Mouse (Mus musculus) midbrain, embryonic 11.5 days (tissue): ENCODE data around the gene Lmo4. TPM values are rescaled to one million over a fixed set of nuclear protein-coding genes. Genes with fewer than 3 reads are reported as not detected.

Source experiments
- ATAC-seq: fragments of 200-750 bp; cut with Nextera tagmentation; 2 replicates; pipeline ENCODE4 v1.8.0; 2017; ENCODE audit warnings: moderate TSS enrichment, moderate library complexity; ENCODE audit not compliant: low FRiP score
- DNase-seq: peaks from one replicate; pipeline ENCODE4 v3.0.0; 2015; ENCODE audit warnings: low spot score; ENCODE audit errors: missing footprints
- H3K27ac ChIP-seq: fragments of 300-500 bp; sonication (generic); 2 replicates; pipeline ENCODE4 v1.5.1; 2014; ENCODE audit warnings: low read depth, low read length
- H3K27me3 ChIP-seq: fragments of 300-500 bp; sonication (generic); 2 replicates; pipeline ENCODE4 v1.6.1; 2014; ENCODE audit warnings: mild to moderate bottlenecking, low read length, moderate library complexity, mixed read lengths; ENCODE audit not compliant: control insufficient read depth, insufficient read depth
- H3K36me3 ChIP-seq: fragments of 300-500 bp; sonication (generic); 2 replicates; pipeline ENCODE4 v1.6.1; 2014; ENCODE audit warnings: mild to moderate bottlenecking, low read length, moderate library complexity, mixed read lengths; ENCODE audit not compliant: control insufficient read depth, insufficient read depth
- H3K4me1 ChIP-seq: fragments of 300-500 bp; sonication (generic); 2 replicates; pipeline ENCODE4 v1.6.1; 2014; ENCODE audit warnings: low read length; ENCODE audit not compliant: control insufficient read depth, insufficient read depth
- H3K4me2 ChIP-seq: fragments of 300-500 bp; sonication (generic); 2 replicates; pipeline ENCODE4 v1.6.1; 2014; ENCODE audit warnings: mild to moderate bottlenecking, moderate library complexity
- H3K4me3 ChIP-seq: fragments of 300-500 bp; sonication (generic); 2 replicates; pipeline ENCODE4 v1.5.1; 2014; ENCODE audit warnings: low read depth, low read length
- H3K9ac ChIP-seq: fragments of 300-500 bp; sonication (generic); 2 replicates; pipeline ENCODE4 v1.6.1; 2014; ENCODE audit warnings: low read length
- H3K9me3 ChIP-seq: fragments of 300-500 bp; sonication (generic); 2 replicates; pipeline ENCODE4 v1.6.1; 2016; ENCODE audit warnings: low read length; ENCODE audit not compliant: control insufficient read depth
- WGBS: fragments of 180-500 bp; shearing (Covaris S2); extraction: QIAGEN DNeasy Blood & Tissue Kit; methylation state at CpG from one replicate; pipeline ENCODE4 v1.1.7; 2014; 5-methylcytosine and 5-hydroxymethylcytosine counted together
- polyA plus RNA-seq: library from polyadenylated mRNA; unstranded; fragments of >200 nt; fragmentation: Nextera tagmentation; extraction: Ambion mirVana; gene quantifications from 2 replicates; pipeline ENCODE4 v1.2.1, GENCODE M21; 2014

The Lmo4 gene
- polyA plus RNA-seq, 1 experiment from 2014 or later: 41.5 TPM

DNA sequence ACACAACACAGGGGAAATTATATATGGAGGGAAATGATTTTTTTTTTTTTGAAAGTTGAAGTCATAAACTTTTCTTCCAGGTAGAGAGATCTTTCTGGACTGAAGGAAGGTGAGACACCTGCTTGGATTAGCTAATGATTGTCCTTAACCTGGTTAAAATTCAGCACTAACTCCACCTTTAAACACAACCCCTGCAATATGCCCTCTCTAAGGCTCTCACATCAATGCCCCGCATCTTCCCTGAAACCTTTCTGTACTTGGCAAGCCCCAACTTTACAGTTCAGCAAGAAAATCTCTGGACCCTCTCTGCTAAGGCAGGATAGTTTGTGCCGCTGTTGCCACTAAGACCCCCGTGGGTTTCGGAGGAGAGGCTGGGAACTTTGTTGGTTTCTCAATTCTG, 20.1 kb downstream of the Lmo4 start:
- H3K9me3 ChIP-seq: no peaks in the 10 kb centered on the region
- peaks cover 4% of the 10 kb centered on the region; the same call in 1 of the 2 replicates for H3K36me3 ChIP-seq
- no peaks in the 10 kb centered on the region for H3K4me1 ChIP-seq
- no peak overlapping the region for H3K27ac ChIP-seq
- ATAC-seq (no peak), DNase-seq (no peak)
- WGBS: 90% methylated on average over 4 of the region's 4 CpGs
- H3K27me3 ChIP-seq: no peaks in the 10 kb centered on the region
- no peak overlapping the region for H3K4me2 ChIP-seq
- H3K4me3 ChIP-seq: no peak overlapping the region
- no peak overlapping the region for H3K9ac ChIP-seq

DNA sequence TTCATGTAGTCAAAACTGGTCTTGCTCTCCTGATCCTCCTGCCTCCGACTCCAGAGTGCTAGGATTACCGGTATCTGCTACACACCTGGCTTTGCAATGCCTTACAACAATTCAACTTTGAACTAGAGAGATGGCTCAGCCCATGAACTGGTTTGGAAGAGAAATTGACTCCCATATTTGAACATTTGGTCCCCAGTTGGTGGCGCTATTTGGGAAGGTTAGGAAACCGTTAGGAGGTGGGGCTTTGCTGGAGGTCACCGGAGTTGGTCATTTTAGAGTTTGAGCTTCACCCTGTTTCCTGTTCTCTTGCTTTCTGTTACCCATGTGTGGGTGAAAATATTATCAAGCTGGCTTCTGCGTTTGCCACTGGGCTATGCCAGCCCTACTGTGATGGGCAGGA, 22.8 kb downstream of the Lmo4 start:
- 79% methylated on average over 6 of the region's 6 CpGs for WGBS
- Histone ChIP-seq H3K4me3 (no peak overlapping the region), H3K36me3 (no peaks in the 10 kb centered on the region), H3K27me3 (no peaks in the 10 kb centered on the region), H3K9ac (no peak overlapping the region), H3K27ac (no peak overlapping the region), H3K4me1 (no peaks in the 10 kb centered on the region), H3K9me3 (no peaks in the 10 kb centered on the region), H3K4me2 (no peak overlapping the region)
- DNase-seq (no peak), ATAC-seq (no peak)

DNA sequence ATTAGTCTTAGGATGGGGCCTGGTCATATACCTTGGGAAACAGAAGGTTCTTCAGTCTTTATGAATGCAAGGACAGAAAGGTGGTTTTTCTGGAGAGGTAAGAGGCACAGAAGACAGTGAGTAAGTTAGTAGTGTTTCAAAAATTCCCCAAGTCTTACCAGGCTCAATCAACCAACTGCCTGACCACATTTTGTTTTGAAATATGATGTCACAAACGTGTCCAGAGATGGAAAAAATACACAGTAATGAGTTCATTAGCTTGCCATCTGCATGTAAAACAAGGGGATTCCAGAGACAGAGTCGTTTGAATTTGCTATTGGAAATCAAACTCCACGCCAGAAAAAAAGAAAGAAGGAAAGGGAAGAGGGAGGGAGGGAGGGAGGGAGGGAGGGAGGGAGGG, 26.1 kb downstream of the Lmo4 start:
- H3K9ac ChIP-seq: no peak overlapping the region
- no peak overlapping the region for H3K4me3 ChIP-seq
- no peak overlapping the region for H3K27ac ChIP-seq
- no peaks in the 10 kb centered on the region for H3K4me1 ChIP-seq
- ATAC-seq (no peak), DNase-seq (no peak)
- no peaks in the 10 kb centered on the region for H3K9me3 ChIP-seq
- H3K4me2 ChIP-seq: no peak overlapping the region
- 58% methylated on average over 3 of the region's 3 CpGs for WGBS
- no peaks in the 10 kb centered on the region for H3K27me3 ChIP-seq
- H3K36me3 ChIP-seq: no peaks in the 10 kb centered on the region

GRCm38 (mm10) chr3:144173866-144174588, 31.0 kb downstream of the Lmo4 start:
- WGBS: 86% methylated on average over 7 of the region's 7 CpGs

DNA sequence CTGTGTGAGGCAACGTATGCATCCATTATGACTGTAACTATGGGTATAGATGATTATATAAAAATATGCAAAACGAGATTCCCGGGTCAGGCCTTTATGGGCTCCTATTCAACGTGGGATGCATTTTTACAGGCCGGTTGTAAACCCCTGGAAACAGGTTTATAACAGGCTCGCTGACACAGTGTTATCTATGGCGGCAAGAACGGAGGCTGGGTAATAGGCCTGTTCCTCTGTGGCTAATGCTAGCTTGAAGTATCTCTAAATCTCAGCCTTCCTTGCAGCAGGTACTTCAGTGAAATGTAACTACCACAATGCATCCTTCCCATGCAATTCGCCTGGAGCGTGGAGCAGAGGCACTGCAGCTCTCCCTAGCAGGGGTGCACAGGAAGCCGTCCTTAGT, 31.9 kb downstream of the Lmo4 start:
- no peaks in the 10 kb centered on the region for H3K9me3 ChIP-seq
- no peaks in the 10 kb centered on the region for H3K36me3 ChIP-seq
- H3K9ac ChIP-seq: no peak overlapping the region
- H3K27ac ChIP-seq: no peak overlapping the region
- ATAC-seq (no peak), DNase-seq (no peak)
- H3K4me1 ChIP-seq: no peaks in the 10 kb centered on the region
- no peaks in the 10 kb centered on the region for H3K27me3 ChIP-seq
- H3K4me2 ChIP-seq: no peak overlapping the region
- H3K4me3 ChIP-seq: no peak overlapping the region
- WGBS: 92% methylated on average over 11 of the region's 11 CpGs

More at GRCm38 (mm10) chr3:144173866-144174588, 31.0 kb downstream of the Lmo4 start:
- no peak overlapping the region for H3K4me2 ChIP-seq
- DNase-seq: peak; percentile 23
- H3K9me3 ChIP-seq: no peaks in the 10 kb centered on the region
- no peaks in the 10 kb centered on the region for H3K4me1 ChIP-seq
- H3K9ac ChIP-seq: no peak overlapping the region
- H3K27me3 ChIP-seq: no peaks in the 10 kb centered on the region
- H3K27ac ChIP-seq: no peak overlapping the region
- no peaks in the 10 kb centered on the region for H3K36me3 ChIP-seq
- no peak for ATAC-seq
- no peak overlapping the region for H3K4me3 ChIP-seq

GRCm38 (mm10) chr3:144171749-144172148, 33.3 kb downstream of the Lmo4 start:
- Histone ChIP-seq H3K36me3 (no peaks in the 10 kb centered on the region), H3K9ac (no peak overlapping the region), H3K27ac (no peak overlapping the region), H3K4me2 (no peak overlapping the region), H3K4me3 (no peak overlapping the region), H3K4me1 (no peaks in the 10 kb centered on the region), H3K27me3 (no peaks in the 10 kb centered on the region), H3K9me3 (no peaks in the 10 kb centered on the region)
- DNase-seq (peak; percentile 49), ATAC-seq (no peak)
- 80% methylated on average over 2 of the region's 2 CpGs for WGBS

DNA sequence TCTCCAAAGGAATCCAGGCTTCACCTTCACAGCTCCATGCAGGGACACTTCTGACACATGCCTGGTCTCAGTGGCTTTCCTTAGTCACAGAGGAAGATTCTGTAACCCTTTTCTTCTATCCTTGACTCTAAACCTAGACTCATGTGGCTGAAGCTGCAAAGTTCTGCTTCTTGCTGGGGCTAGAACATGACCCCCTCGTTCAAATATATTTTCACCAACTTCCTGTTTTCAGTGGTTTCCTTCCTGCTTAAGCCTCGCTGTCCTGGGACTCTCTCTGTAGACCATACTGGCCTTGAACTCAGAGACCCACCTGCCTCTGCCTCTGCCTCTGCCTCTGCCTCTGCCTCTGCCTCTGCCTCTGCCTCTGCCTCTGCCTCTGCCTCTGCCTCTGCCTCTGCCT, 34.5 kb downstream of the Lmo4 start:
- H3K4me3 ChIP-seq: no peak overlapping the region
- H3K36me3 ChIP-seq: no peaks in the 10 kb centered on the region
- no peaks in the 10 kb centered on the region for H3K27me3 ChIP-seq
- ATAC-seq (no peak), DNase-seq (no peak)
- no peak overlapping the region for H3K27ac ChIP-seq
- H3K4me1 ChIP-seq: no peaks in the 10 kb centered on the region
- WGBS: 88% methylated on average over 2 of the region's 2 CpGs
- H3K9me3 ChIP-seq: no peaks in the 10 kb centered on the region
- no peak overlapping the region for H3K4me2 ChIP-seq
- H3K9ac ChIP-seq: no peak overlapping the region

DNA sequence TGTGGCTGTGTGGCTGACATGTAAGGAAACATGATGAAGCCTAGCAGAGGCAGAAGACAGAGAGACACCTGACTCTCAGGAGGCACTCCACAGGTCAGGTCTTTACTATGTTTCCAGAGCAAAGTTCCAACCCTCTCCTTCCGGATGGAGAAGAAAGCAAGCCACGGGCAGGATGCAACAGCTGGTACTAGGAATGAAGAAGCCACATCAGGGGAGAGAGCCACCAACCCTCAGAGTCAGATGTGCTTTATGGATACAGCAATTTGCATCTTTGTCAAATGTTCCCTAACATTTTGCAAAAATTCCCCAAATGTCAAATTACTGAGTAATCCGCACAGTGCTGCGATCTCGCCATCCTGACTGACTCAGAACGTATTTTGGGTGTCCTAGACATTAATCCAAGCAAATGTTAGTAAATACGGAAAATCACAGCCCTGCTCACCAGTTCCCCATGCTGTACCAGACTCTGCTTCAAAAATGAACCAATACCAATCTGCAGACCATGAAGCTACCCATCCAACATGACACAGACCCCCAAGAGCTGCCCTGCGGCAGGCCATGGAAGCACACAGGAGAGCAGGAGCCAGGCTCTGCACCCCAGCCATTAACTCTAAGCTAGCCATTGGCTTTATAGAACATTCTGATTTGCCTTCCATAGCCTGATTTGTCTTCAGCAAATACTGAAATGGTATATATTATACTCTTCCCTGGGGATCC, 38.4 kb downstream of the Lmo4 start:
- Histone ChIP-seq H3K9me3 (no peaks in the 10 kb centered on the region), H3K4me1 (no peaks in the 10 kb centered on the region), H3K27ac (no peak overlapping the region), H3K36me3 (no peaks in the 10 kb centered on the region), H3K4me2 (no peak overlapping the region), H3K27me3 (no peaks in the 10 kb centered on the region), H3K4me3 (no peak overlapping the region), H3K9ac (no peak overlapping the region)
- DNase-seq (peak; percentile 56), ATAC-seq (no peak)
- 85% methylated on average over 8 of the region's 8 CpGs for WGBS

GRCm38 (mm10) chr3:144165439-144165838, 39.6 kb downstream of the Lmo4 start:
- H3K4me2 ChIP-seq: no peak overlapping the region
- H3K27ac ChIP-seq: no peak overlapping the region
- no peaks in the 10 kb centered on the region for H3K4me1 ChIP-seq
- peak; percentile 77 for DNase-seq
- no peak for ATAC-seq
- 80% methylated on average over 12 of the region's 12 CpGs for WGBS
- no peak overlapping the region for H3K9ac ChIP-seq
- H3K36me3 ChIP-seq: no peaks in the 10 kb centered on the region
- H3K4me3 ChIP-seq: no peak overlapping the region
- no peaks in the 10 kb centered on the region for H3K9me3 ChIP-seq
- H3K27me3 ChIP-seq: no peaks in the 10 kb centered on the region
